Mouse (Mus musculus) intestine, postnatal 0 days (tissue): ENCODE measurements around the gene Mast1. TPM values are rescaled to one million over a fixed set of nuclear protein-coding genes. Genes with fewer than 3 reads are reported as not detected.
A peak's percentile ranks its signal among the peaks of the same experiment; 100 is the strongest.

Source experiments
- ATAC-seq: fragments of 200-750 bp; cut with Nextera tagmentation; 2 replicates; pipeline ENCODE4 v1.8.0; 2017; ENCODE audit warnings: mild to moderate bottlenecking, moderate TSS enrichment, moderate library complexity
- H3K27ac ChIP-seq: fragments of 300-500 bp; sonication (generic); 2 replicates; pipeline ENCODE4 v1.5.1; 2014; ENCODE audit warnings: mild to moderate bottlenecking, low read depth, low read length, moderate library complexity
- H3K27me3 ChIP-seq: fragments of 300-500 bp; sonication (generic); replicated peaks from 2 replicates; pipeline ENCODE4 v1.6.1; 2014; ENCODE audit warnings: low read length, mixed read lengths; ENCODE audit not compliant: control insufficient read depth, insufficient read depth
- H3K36me3 ChIP-seq: fragments of 300-500 bp; sonication (generic); 2 replicates; pipeline ENCODE4 v1.6.1; 2014; ENCODE audit warnings: mild to moderate bottlenecking, moderate library complexity; ENCODE audit not compliant: control insufficient read depth, insufficient read depth
- H3K4me1 ChIP-seq: fragments of 300-500 bp; sonication (generic); replicated peaks from 2 replicates; pipeline ENCODE4 v1.6.1; 2014; ENCODE audit warnings: antibody characterized with exemption, low read length, mixed read lengths; ENCODE audit not compliant: control insufficient read depth, insufficient read depth
- H3K4me2 ChIP-seq: fragments of 300-500 bp; sonication (generic); replicated peaks from 2 replicates; pipeline ENCODE4 v1.6.1; 2014; ENCODE audit warnings: low read depth, mild to moderate bottlenecking, moderate library complexity
- H3K4me3 ChIP-seq: fragments of 300-500 bp; sonication (generic); 2 replicates; pipeline ENCODE4 v1.5.1; 2014; ENCODE audit warnings: low read depth, low read length
- H3K9ac ChIP-seq: fragments of 300-500 bp; sonication (generic); 2 replicates; pipeline ENCODE4 v1.6.1; 2014; ENCODE audit warnings: mild to moderate bottlenecking, low read depth, low read length
- H3K9me3 ChIP-seq: fragments of 300-500 bp; sonication (generic); 2 replicates; pipeline ENCODE4 v1.6.1; 2016; ENCODE audit warnings: mixed run types; ENCODE audit not compliant: control insufficient read depth
- CTCF ChIP-seq: sonication (generic); IDR thresholded peaks from 2 replicates; pipeline ENCODE4 v1.5.1; 2016; ENCODE audit warnings: low read depth, mild to moderate bottlenecking, control low read depth, antibody characterized with exemption, moderate library complexity
- WGBS: fragments of 180-500 bp; shearing (Covaris S2); extraction: QIAGEN DNeasy Blood & Tissue Kit; methylation state at CpG from one replicate; pipeline ENCODE4 v1.1.7; 2014; 5-methylcytosine and 5-hydroxymethylcytosine counted together
- polyA plus RNA-seq: library from polyadenylated mRNA; unstranded; fragments of >200 nt; fragmentation: Nextera tagmentation; extraction: Ambion mirVana; gene quantifications from 2 replicates; pipeline ENCODE4 v1.2.1, GENCODE M21; 2015

Mast1 gene
- polyA plus RNA-seq, 1 experiment from 2014 or later, result 1.1 TPM

GRCm38 (mm10) chr8:84912895-84913501 lies 24.2 kb downstream of the Mast1 start:
- peak; percentile 49 for ATAC-seq
- Histone ChIP-seq H3K27ac (no peak overlapping the region), H3K9me3 (no peaks in the 10 kb centered on the region), H3K4me3 (peak overlapping the region; percentile 42), H3K9ac (no peak overlapping the region), H3K4me2 (peak overlapping the region; percentile 77), H3K27me3 (peaks cover 21% of the 10 kb centered on the region; the same call in 1 of the 2 replicates), H3K4me1 (peaks cover 12% of the 10 kb centered on the region; the same call in 1 of the 2 replicates), H3K36me3 (no peaks in the 10 kb centered on the region; the same call in 1 of the 2 replicates)
- WGBS, result 1% methylated on average over 55 of the region's 55 CpGs
- no peak for TF ChIP-seq CTCF

- Histone ChIP-seq H3K4me3 (peak overlapping the region; percentile 42), H3K27me3 (peaks cover 21% of the 10 kb centered on the region; the same call in 1 of the 2 replicates), H3K9me3 (no peaks in the 10 kb centered on the region), H3K36me3 (no peaks in the 10 kb centered on the region; the same call in 1 of the 2 replicates), H3K9ac (no peak overlapping the region), H3K27ac (no peak overlapping the region), H3K4me1 (peaks cover 12% of the 10 kb centered on the region; the same call in 1 of the 2 replicates), H3K4me2 (peak overlapping the region; percentile 77)
- WGBS, result 29% methylated on average over 27 of the region's 27 CpGs
- TF ChIP-seq CTCF, result no peak
- ATAC-seq, result no peak
Observed at GRCm38 (mm10) chr8:84912391-84912790, 24.8 kb downstream of the Mast1 start.

DNA sequence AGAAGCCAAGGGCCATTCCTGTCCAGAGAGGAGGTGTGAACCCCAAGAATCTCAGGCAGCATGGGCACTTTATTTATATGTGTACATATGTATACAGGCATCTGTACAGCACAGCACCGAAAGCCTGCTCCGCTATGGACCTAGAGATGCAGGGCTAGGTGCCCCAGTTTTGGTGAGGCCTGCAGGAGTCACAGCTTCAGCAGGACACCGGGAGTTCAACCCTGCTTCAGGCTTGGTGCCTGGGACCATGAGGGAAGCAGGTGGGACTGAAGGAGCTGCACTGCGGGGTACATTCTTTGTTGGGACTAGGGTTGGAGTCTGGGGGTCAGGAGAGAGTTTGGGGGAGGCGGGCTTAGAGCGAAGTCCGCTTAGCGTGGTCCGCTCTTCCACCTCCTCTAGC lies 25.3 kb downstream of the Mast1 start:
- no peak overlapping the region for H3K4me2 ChIP-seq
- no peaks in the 10 kb centered on the region for H3K9me3 ChIP-seq
- no peaks in the 10 kb centered on the region; the same call in 1 of the 2 replicates for H3K36me3 ChIP-seq
- no peak for TF ChIP-seq CTCF
- H3K9ac ChIP-seq, result no peak overlapping the region
- H3K27ac ChIP-seq, result no peak overlapping the region
- peaks cover 12% of the 10 kb centered on the region; the same call in 1 of the 2 replicates for H3K4me1 ChIP-seq
- no peak overlapping the region for H3K4me3 ChIP-seq
- peaks cover 21% of the 10 kb centered on the region; the same call in 1 of the 2 replicates for H3K27me3 ChIP-seq
- 95% methylated on average over 9 of the region's 9 CpGs for WGBS
- ATAC-seq, result no peak

DNA sequence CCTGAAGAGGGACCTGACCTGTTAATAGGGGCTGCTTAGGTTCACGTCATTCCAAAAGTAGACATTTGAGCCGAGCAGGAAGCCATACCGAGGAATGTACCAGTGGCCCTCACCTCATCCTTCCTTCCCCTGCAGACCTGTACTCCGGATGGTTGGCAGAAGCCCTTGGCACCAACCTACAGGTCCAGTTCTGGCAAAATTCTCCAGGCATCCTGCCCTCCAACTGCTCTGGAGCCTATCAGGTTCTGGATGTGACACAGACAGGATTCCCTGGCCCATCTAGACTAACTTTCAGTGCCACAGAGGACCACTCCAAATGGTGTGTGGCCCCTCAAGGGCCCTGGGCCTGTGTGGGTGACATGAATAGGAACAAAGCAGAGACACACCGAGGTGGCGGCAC lies 26.6 kb downstream of the Mast1 start:
- no peak for ATAC-seq
- TF ChIP-seq CTCF, result no peak
- Histone ChIP-seq H3K4me3 (no peak overlapping the region), H3K4me1 (peaks cover 12% of the 10 kb centered on the region; the same call in 1 of the 2 replicates), H3K4me2 (no peak overlapping the region), H3K9ac (no peak overlapping the region), H3K9me3 (no peaks in the 10 kb centered on the region), H3K27ac (no peak overlapping the region), H3K27me3 (peaks cover 21% of the 10 kb centered on the region; the same call in 1 of the 2 replicates), H3K36me3 (no peaks in the 10 kb centered on the region; the same call in 1 of the 2 replicates)
- WGBS, result 85% methylated on average over 6 of the region's 6 CpGs

GRCm38 (mm10) chr8:84909949-84910348 lies 27.2 kb downstream of the Mast1 start:
- H3K4me2 ChIP-seq, result no peak overlapping the region
- no peaks in the 10 kb centered on the region for H3K9me3 ChIP-seq
- H3K36me3 ChIP-seq, result no peaks in the 10 kb centered on the region; the same call in 1 of the 2 replicates
- no peak overlapping the region for H3K9ac ChIP-seq
- H3K4me1 ChIP-seq, result peaks cover 12% of the 10 kb centered on the region; the same call in 1 of the 2 replicates
- WGBS, result 60% methylated on average over 5 of the region's 5 CpGs
- H3K27ac ChIP-seq, result no peak overlapping the region
- H3K4me3 ChIP-seq, result no peak overlapping the region
- ATAC-seq, result no peak
- TF ChIP-seq CTCF, result no peak
- peaks cover 21% of the 10 kb centered on the region; the same call in 1 of the 2 replicates for H3K27me3 ChIP-seq

DNA sequence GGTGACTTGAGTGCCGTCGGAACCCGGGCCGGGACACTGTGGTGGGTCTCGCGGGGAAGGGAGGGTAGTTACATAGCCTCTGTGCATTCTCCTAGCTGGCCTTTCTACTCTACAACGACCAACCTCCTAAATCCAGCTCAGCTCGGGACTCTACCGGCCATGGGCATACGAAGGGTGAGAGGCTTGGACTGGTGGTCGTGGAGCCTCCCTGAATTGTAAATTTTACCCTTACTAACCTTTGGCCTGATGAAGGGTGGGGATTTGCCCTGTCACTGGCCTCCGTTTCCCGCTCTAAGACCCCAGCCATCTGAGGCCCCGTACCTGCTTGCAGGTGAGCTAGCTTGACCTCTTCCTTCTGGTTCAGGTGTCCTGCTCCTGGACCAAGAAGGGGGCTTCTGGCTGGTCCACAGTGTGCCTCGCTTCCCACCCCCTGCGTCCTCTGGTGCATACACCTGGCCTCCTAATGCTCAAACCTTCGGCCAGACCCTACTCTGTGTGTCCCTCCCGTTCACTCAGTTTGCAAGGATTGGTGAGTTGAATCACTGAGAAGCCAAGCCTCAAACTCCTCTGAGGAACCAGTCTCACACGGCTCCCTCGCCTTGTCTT lies 27.9 kb downstream of the Mast1 start:
- Histone ChIP-seq H3K36me3 (no peaks in the 10 kb centered on the region; the same call in 1 of the 2 replicates), H3K27me3 (peaks cover 21% of the 10 kb centered on the region; the same call in 1 of the 2 replicates), H3K27ac (no peak overlapping the region; the same call in 1 of the 2 replicates), H3K4me3 (peak overlapping the region; percentile 51), H3K4me2 (peak overlapping the region; percentile 94), H3K9me3 (no peaks in the 10 kb centered on the region), H3K9ac (0 out of 2 replicates have a peak overlapping the region, but pooled peaks have one; percentile 60), H3K4me1 (peaks cover 12% of the 10 kb centered on the region; the same call in 1 of the 2 replicates)
- TF ChIP-seq CTCF, result no peak
- WGBS, result 50% methylated on average over 20 of the region's 20 CpGs
- no peak for ATAC-seq
